ENCODE assay signal across 1 mouse cellular context in the genomic region with DNA sequence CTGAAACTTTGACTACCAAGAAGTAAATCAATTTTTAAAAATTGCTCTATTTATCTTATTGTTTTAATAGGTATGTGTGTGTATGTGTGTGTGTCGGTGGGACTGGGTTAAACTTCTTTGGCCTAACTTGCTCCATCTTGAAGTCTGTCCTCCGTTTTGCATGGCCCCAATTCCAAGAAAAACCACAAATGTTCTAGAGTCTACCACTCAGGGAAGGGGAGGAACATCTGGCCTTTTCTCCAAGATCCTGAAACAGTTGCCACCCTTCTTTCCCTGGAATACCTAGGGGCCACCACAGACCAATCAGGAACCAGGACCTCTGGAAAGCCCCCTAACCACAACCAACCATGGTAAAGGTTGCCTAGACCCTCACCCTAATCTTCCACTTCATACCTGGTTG.
TF ChIP-seq lines count a peak whose summit lies in the region.

No protein-coding gene starts in this region.

TF ChIP-seq in CH12.LX, 34 proteins besides CTCF, POLR2A, EP300 and RAD21:
- TF ChIP-seq MEF2A (IDR thresholded peaks at IDR 0.05; ENCODE audit: borderline replicate concordance, low read depth, low read length) (no peak), E2F4 (IDR thresholded peaks at IDR 0.05; ENCODE audit: insufficient replicate concordance, low read depth, low read length) (no peak), ZKSCAN1 (IDR thresholded peaks at IDR 0.05; ENCODE audit: borderline replicate concordance, low read depth, low read length) (no peak), IRF4 (IDR thresholded peaks at IDR 0.05; ENCODE audit: low read depth, low read length) (no peak), TBP (conservative IDR thresholded peaks at IDR 0.05; ENCODE audit: low read depth, low read length) (no peak)
TF ChIP-seq in CH12.LX: peak in this region for 0.
